Mouse (Mus musculus): ENCODE measurements at regions not wholly inside any gene's neighbourhood (a gene's known extent, or its start where the extent isn't known, plus 50 kb on each side); places are given as distances from the start of the nearest gene placed in this dataset.

GRCm38 (mm10) chr1:29057339-29057738 is 277.3 kb upstream of the Gm597 start:
- no peak overlapping the region for H3K27ac ChIP-seq
- H3K4me3 ChIP-seq = no peak overlapping the region
- DNase-seq (ENCODE audit: extremely low spot score in 1 of 2, low spot score in 2 of 2) = no peak
- TF ChIP-seq CTCF (IDR thresholded peaks at IDR 0.05) = no peak
- intact Hi-C loops (cut with DNase I) = no loop called here

- TF ChIP-seq CTCF (IDR thresholded peaks at IDR 0.05) = no peak
- no peak overlapping the region for H3K27ac ChIP-seq
- intact Hi-C loops (cut with DNase I) = no loop called here
- DNase-seq (ENCODE audit: extremely low spot score in 1 of 2, low spot score in 2 of 2) = no peak
- no peak overlapping the region for H3K4me3 ChIP-seq
Measured at GRCm38 (mm10) chr1:29013791-29014190, 233.7 kb upstream of the Gm597 start.

- no peak for TF ChIP-seq CTCF (IDR thresholded peaks at IDR 0.05)
- Histone ChIP-seq H3K4me3 (no peak overlapping the region), H3K27ac (no peak overlapping the region)
- DNase-seq (ENCODE audit: extremely low spot score in 1 of 2, low spot score in 2 of 2) = no peak
- intact Hi-C loops (cut with DNase I) = no loop called here
Measured at GRCm38 (mm10) chr1:29001184-29001583, 221.1 kb upstream of the Gm597 start.

GRCm38 (mm10) chr1:28970941-28971340 is 190.9 kb upstream of the Gm597 start:
- Histone ChIP-seq H3K27ac (peak overlapping the region; percentile 61), H3K4me3 (no peak overlapping the region)
- DNase-seq (ENCODE audit: extremely low spot score in 1 of 2, low spot score in 2 of 2) = no peak
- intact Hi-C loops (cut with DNase I) = no loop called here
- TF ChIP-seq CTCF (IDR thresholded peaks at IDR 0.05) = no peak

Measured in left cerebral cortex, adult 2 months (tissue).